Mouse (Mus musculus) lung, adult 2 months (tissue): ENCODE data around the gene Prok1.

Experiments used
- CTCF ChIP-seq: fragments of 200-500 bp; IDR thresholded peaks from 2 replicates; pipeline ENCODE4 v1.5.1; 2011; ENCODE audit warnings: mild to moderate bottlenecking, low read length, control low read depth; ENCODE audit not compliant: insufficient read depth
- POLR2A ChIP-seq: fragments of 200-500 bp; IDR thresholded peaks from 2 replicates; pipeline ENCODE4 v1.6.1; 2011; ENCODE audit warnings: low read depth, mild to moderate bottlenecking, control low read depth, low read length, borderline replicate concordance; ENCODE audit errors: extremely low read depth

GRCm38 (mm10) chr3:107231202-107231601 is 8.3 kb downstream of the Prok1 start:
- TF ChIP-seq CTCF: no peak
- TF ChIP-seq POLR2A: no peak
